Mouse (Mus musculus): Measurements from ENCODE around the gene Vwce. TPM values are rescaled to one million over a fixed set of nuclear protein-coding genes. Genes with fewer than 3 reads are reported as not detected.

Vwce gene
- polyA plus RNA-seq, 1 experiment from 2014 or later: 1.4 TPM

- 0 out of 2 replicates have a peak, but pooled peaks cover 4% of the 10 kb centered on the region for H3K4me1 ChIP-seq (ENCODE audit: control insufficient read depth, insufficient read depth, low read length)
- no peaks in the 10 kb centered on the region for H3K9me3 ChIP-seq (ENCODE audit: control insufficient read depth, low read length)
- peaks cover 17% of the 10 kb centered on the region for H3K36me3 ChIP-seq (ENCODE audit: control insufficient read depth, insufficient read depth, low read length)
- ATAC-seq (ENCODE audit: insufficient number of reproducible peaks, low FRiP score, low TSS enrichment, low read depth) (no peak), DNase-seq (ENCODE audit: low spot score) (no peak)
- H3K27me3 ChIP-seq (ENCODE audit: control insufficient read depth, insufficient read depth, low read length): no peaks in the 10 kb centered on the region
- no peak overlapping the region for H3K4me3 ChIP-seq (ENCODE audit: low read depth, low read length)
- WGBS: 95% methylated on average over 4 of the region's 4 CpGs
- H3K9ac ChIP-seq (ENCODE audit: low read length): no peak overlapping the region
- H3K4me2 ChIP-seq (ENCODE audit: low read depth, severe bottlenecking): no peak overlapping the region
- no peak overlapping the region for H3K27ac ChIP-seq (replicated peaks; ENCODE audit: low read depth, low read length)
These were observed 76.7 kb downstream of the Vwce start for GRCm38 (mm10) chr19:10710751-10711150.

GRCm38 (mm10) chr19:10712194-10712593 is 78.2 kb downstream of the Vwce start:
- Histone ChIP-seq H3K4me1 (ENCODE audit: control insufficient read depth, insufficient read depth, low read length) (0 out of 2 replicates have a peak, but pooled peaks cover 4% of the 10 kb centered on the region), H3K4me2 (ENCODE audit: low read depth, severe bottlenecking) (no peak overlapping the region), H3K27ac (replicated peaks; ENCODE audit: low read depth, low read length) (no peak overlapping the region), H3K4me3 (ENCODE audit: low read depth, low read length) (no peak overlapping the region), H3K27me3 (ENCODE audit: control insufficient read depth, insufficient read depth, low read length) (no peaks in the 10 kb centered on the region), H3K9me3 (ENCODE audit: control insufficient read depth, low read length) (no peaks in the 10 kb centered on the region), H3K36me3 (ENCODE audit: control insufficient read depth, insufficient read depth, low read length) (peaks cover 17% of the 10 kb centered on the region), H3K9ac (ENCODE audit: low read length) (no peak overlapping the region)
- 92% methylated on average over 7 of the region's 7 CpGs for WGBS
- DNase-seq (ENCODE audit: low spot score) (no peak), ATAC-seq (ENCODE audit: insufficient number of reproducible peaks, low FRiP score, low TSS enrichment, low read depth) (no peak)

GRCm38 (mm10) chr19:10712646-10713045 is 78.6 kb downstream of the Vwce start:
- Histone ChIP-seq H3K4me2 (ENCODE audit: low read depth, severe bottlenecking) (no peak overlapping the region), H3K4me1 (ENCODE audit: control insufficient read depth, insufficient read depth, low read length) (0 out of 2 replicates have a peak, but pooled peaks cover 4% of the 10 kb centered on the region), H3K4me3 (ENCODE audit: low read depth, low read length) (no peak overlapping the region), H3K9ac (ENCODE audit: low read length) (no peak overlapping the region), H3K27me3 (ENCODE audit: control insufficient read depth, insufficient read depth, low read length) (no peaks in the 10 kb centered on the region), H3K9me3 (ENCODE audit: control insufficient read depth, low read length) (no peaks in the 10 kb centered on the region), H3K36me3 (ENCODE audit: control insufficient read depth, insufficient read depth, low read length) (peaks cover 17% of the 10 kb centered on the region), H3K27ac (replicated peaks; ENCODE audit: low read depth, low read length) (no peak overlapping the region)
- WGBS: 92% methylated on average over 10 of the region's 12 CpGs
- no peak for DNase-seq (ENCODE audit: low spot score)
- no peak for ATAC-seq (ENCODE audit: insufficient number of reproducible peaks, low FRiP score, low TSS enrichment, low read depth)

- H3K27ac ChIP-seq (replicated peaks; ENCODE audit: low read depth, low read length): no peak overlapping the region
- H3K4me2 ChIP-seq (ENCODE audit: low read depth, severe bottlenecking): no peak overlapping the region
- peaks cover 17% of the 10 kb centered on the region for H3K36me3 ChIP-seq (ENCODE audit: control insufficient read depth, insufficient read depth, low read length)
- 0 out of 2 replicates have a peak, but pooled peaks cover 4% of the 10 kb centered on the region for H3K4me1 ChIP-seq (ENCODE audit: control insufficient read depth, insufficient read depth, low read length)
- DNase-seq (ENCODE audit: low spot score) (no peak), ATAC-seq (ENCODE audit: insufficient number of reproducible peaks, low FRiP score, low TSS enrichment, low read depth) (no peak)
- no peaks in the 10 kb centered on the region for H3K9me3 ChIP-seq (ENCODE audit: control insufficient read depth, low read length)
- no peak overlapping the region for H3K4me3 ChIP-seq (ENCODE audit: low read depth, low read length)
- no peaks in the 10 kb centered on the region for H3K27me3 ChIP-seq (ENCODE audit: control insufficient read depth, insufficient read depth, low read length)
- WGBS: 92% methylated on average over 10 of the region's 10 CpGs
- no peak overlapping the region for H3K9ac ChIP-seq (ENCODE audit: low read length)
These were observed 79.5 kb downstream of the Vwce start for GRCm38 (mm10) chr19:10713551-10713950.

- H3K27me3 ChIP-seq (ENCODE audit: control insufficient read depth, insufficient read depth, low read length): no peaks in the 10 kb centered on the region
- H3K27ac ChIP-seq (replicated peaks; ENCODE audit: low read depth, low read length): no peak overlapping the region
- H3K4me3 ChIP-seq (ENCODE audit: low read depth, low read length): no peak overlapping the region
- no peak for DNase-seq (ENCODE audit: low spot score)
- 75% methylated on average over 6 of the region's 6 CpGs for WGBS
- ATAC-seq (ENCODE audit: insufficient number of reproducible peaks, low FRiP score, low TSS enrichment, low read depth): no peak
- H3K36me3 ChIP-seq (ENCODE audit: control insufficient read depth, insufficient read depth, low read length): peaks cover 17% of the 10 kb centered on the region
- no peak overlapping the region for H3K9ac ChIP-seq (ENCODE audit: low read length)
- no peaks in the 10 kb centered on the region for H3K9me3 ChIP-seq (ENCODE audit: control insufficient read depth, low read length)
- no peak overlapping the region for H3K4me2 ChIP-seq (ENCODE audit: low read depth, severe bottlenecking)
- H3K4me1 ChIP-seq (ENCODE audit: control insufficient read depth, insufficient read depth, low read length): 0 out of 2 replicates have a peak, but pooled peaks cover 2% of the 10 kb centered on the region
These were observed 80.2 kb downstream of the Vwce start for GRCm38 (mm10) chr19:10714168-10714567.

- DNase-seq (ENCODE audit: low spot score): peak; percentile 88
- WGBS: 55% methylated on average over 4 of the region's 4 CpGs
- H3K4me3 ChIP-seq (ENCODE audit: low read depth, low read length): no peak overlapping the region
- no peak overlapping the region for H3K27ac ChIP-seq (replicated peaks; ENCODE audit: low read depth, low read length)
- no peak overlapping the region for H3K9ac ChIP-seq (ENCODE audit: low read length)
- H3K4me2 ChIP-seq (ENCODE audit: low read depth, severe bottlenecking): no peak overlapping the region
- ATAC-seq (ENCODE audit: insufficient number of reproducible peaks, low FRiP score, low TSS enrichment, low read depth): peak; percentile 61; the same call in 1 of the 2 replicates
- no peaks in the 10 kb centered on the region for H3K9me3 ChIP-seq (ENCODE audit: control insufficient read depth, low read length)
- 0 out of 2 replicates have a peak, but pooled peaks cover under 1% of the 10 kb centered on the region for H3K4me1 ChIP-seq (ENCODE audit: control insufficient read depth, insufficient read depth, low read length)
- peaks cover 17% of the 10 kb centered on the region for H3K36me3 ChIP-seq (ENCODE audit: control insufficient read depth, insufficient read depth, low read length)
- H3K27me3 ChIP-seq (ENCODE audit: control insufficient read depth, insufficient read depth, low read length): no peaks in the 10 kb centered on the region
These were observed 80.9 kb downstream of the Vwce start for GRCm38 (mm10) chr19:10714682-10715475.

- ATAC-seq (ENCODE audit: insufficient number of reproducible peaks, low FRiP score, low TSS enrichment, low read depth) (no peak), DNase-seq (ENCODE audit: low spot score) (no peak)
- Histone ChIP-seq H3K36me3 (ENCODE audit: control insufficient read depth, insufficient read depth, low read length) (peaks cover 14% of the 10 kb centered on the region; the same call in 1 of the 2 replicates), H3K4me2 (ENCODE audit: low read depth, severe bottlenecking) (no peak overlapping the region), H3K9me3 (ENCODE audit: control insufficient read depth, low read length) (no peaks in the 10 kb centered on the region), H3K4me1 (ENCODE audit: control insufficient read depth, insufficient read depth, low read length) (0 out of 2 replicates have a peak, but pooled peaks cover 5% of the 10 kb centered on the region), H3K27me3 (ENCODE audit: control insufficient read depth, insufficient read depth, low read length) (no peaks in the 10 kb centered on the region), H3K9ac (ENCODE audit: low read length) (no peak overlapping the region), H3K27ac (replicated peaks; ENCODE audit: low read depth, low read length) (no peak overlapping the region), H3K4me3 (ENCODE audit: low read depth, low read length) (no peak overlapping the region)
- 85% methylated on average over 6 of the region's 6 CpGs for WGBS
These were observed 81.5 kb downstream of the Vwce start for GRCm38 (mm10) chr19:10715476-10715875.
